Mouse (Mus musculus) brain, embryonic 18.5 days (tissue): ENCODE measurements around the gene Smyd3.
"Not testable (repeated sequence)": the region's sequence is repeated elsewhere in the genome, so short reads cannot be mapped to it uniquely, and the experiment has no call there.

Experiments used
- DNase-seq: peaks from one replicate; pipeline ENCODE4 v3.0.0-alpha.2; 2012; ENCODE audit warnings: low read depth, low spot score

Smyd3 gene

DNA sequence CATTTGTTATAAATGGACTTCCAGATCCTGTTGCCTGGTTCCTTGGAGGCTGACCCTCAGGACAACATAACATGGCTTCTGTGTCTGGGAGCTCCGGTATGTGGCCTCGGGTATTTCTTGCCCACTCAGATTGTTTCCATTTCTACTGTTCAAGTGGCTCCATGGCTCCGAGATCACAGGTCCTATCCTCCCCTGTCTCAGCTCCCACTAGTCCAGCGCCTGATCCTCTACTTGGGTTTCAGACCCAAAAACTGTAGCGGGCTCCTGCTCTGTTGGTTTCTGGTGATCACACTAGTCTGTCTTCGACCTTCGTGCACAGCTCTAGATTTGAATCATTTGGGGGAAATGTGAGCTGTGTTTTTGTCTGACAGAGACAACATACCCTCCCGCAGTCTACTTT, 347.3 kb downstream of the Smyd3 start:
- DNase-seq = no peak

DNA sequence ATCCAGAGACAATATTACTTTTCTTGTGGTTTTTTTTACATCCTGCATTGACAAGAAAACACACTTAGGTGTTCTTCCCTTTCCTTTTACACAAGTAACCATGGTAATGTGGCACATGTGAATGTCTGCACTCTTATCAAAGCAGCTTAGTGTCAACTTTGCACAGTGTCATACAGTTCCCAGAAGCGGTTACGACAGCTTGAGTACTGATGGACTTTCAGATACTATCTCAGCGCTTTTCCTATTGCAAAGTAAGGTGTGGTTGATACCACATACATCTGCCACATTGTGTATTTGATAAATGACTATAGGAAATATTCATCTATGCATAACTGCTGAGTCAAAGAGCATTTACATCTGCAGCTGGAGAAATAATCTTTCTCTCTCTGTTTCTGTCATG, 348.1 kb downstream of the Smyd3 start:
- DNase-seq = no peak

DNA sequence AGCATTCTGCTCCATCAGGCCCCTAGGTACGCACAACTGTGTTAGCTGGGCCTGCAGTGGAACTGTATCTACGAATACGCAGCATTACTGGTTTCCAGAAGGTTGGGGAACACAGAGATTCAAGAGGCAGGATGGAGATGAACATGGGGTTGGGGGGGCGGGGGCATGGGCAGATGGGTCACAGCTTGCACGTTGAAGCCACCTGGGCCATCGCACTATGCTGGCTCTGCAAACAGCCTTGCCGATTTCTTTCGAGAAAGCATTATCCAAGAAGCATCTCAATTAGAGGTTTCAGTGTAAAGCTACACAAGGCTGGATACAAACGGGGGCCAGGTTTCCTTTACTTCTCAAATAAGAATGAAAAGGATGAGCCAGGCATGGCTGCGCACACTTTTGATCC, 348.7 kb downstream of the Smyd3 start:
- DNase-seq = no peak

DNA sequence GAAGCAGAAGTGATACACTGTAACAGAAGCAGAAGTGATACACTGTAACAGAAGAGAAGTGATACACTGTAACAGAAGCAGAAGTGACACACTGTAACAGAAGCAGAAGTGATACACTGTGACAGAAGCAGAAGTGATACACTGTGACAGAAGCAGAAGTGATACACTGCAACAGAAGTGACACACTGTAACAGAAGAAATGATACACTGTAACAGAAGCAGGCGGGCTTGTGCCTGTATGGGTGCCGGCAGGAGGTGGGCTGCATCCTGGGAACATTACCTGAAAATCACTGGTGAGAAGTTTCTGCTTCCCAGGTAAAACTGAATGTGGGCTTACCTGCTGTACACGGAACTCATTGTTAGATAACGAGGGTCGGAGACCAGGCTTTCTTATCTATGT, 353.6 kb downstream of the Smyd3 start:
- not testable (repeated sequence) for DNase-seq

DNA sequence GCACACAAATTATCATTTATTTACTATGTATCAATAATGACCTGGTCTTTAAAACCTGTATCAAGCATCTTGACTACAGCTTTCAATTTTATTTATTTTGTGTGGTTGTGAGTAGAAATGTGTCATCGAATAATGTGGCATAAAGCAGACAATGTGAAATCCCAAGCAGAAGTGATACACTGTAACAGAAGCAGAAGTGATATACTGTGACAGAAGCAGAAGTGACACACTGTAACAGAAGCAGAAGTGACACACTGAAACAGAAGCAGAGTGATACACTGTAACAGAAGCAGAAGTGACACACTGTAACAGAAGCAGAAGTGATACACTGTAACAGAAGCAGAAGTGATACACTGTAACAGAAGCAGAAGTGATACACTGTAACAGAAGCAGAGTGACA, 355.1 kb downstream of the Smyd3 start:
- not testable (repeated sequence) for DNase-seq

DNA sequence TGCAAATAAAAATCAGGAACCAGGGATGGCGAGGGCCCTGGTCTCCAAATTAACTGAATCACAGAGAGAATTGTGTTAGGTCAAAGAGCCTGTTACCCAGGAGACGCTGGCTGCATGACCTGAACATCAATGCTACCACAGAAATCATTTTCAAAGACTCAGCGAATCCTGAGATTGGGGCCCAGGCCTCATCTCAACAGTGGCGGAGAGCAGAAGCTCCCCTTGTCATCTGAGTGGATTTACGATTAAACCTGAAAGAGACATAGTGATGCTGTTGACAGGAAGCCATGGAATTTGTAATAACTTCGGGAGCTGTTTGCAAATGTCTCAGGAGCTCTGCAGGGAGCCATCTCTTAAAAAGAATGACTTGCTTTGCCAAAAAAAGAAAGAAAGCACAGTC, 355.9 kb downstream of the Smyd3 start:
- DNase-seq = no peak

DNA sequence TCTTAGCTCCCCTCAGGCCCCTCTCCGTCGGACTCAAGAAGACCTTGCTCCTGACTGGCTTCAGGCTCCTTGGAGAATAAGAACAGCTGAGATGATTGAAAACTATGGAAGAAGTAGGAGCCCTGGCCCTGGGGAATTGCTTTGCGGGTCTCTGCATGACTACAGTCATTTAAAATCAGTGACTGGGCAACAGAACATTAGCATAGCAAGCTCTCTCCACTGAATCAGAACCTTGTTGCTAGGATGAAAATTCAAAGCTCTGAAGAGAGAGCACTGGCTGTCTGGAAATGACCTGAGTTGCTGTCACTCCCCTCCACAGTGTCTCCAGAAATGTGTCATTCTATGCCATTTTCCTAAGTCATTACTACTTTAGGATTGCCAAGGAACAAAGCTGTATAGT, 357.1 kb downstream of the Smyd3 start:
- no peak for DNase-seq

DNA sequence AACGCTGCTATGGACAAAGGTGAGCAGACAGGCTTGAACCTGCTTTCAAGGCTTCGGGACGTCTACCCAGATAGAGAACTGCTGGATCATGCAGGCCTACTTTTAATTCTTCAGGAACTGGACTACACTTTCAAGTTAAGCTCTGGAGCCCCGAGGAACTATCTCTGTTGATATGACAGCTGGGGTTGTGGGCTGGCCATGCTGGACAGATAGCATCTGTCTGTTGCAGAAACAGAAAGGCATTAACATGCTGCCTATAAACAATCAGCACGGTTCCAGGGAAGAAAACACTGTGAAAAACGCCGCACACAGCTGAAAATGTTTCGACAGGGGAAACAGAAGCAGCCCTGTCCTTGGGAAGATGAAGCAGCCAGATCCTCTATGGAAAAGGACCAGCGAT, 365.5 kb downstream of the Smyd3 start:
- DNase-seq = no peak

DNA sequence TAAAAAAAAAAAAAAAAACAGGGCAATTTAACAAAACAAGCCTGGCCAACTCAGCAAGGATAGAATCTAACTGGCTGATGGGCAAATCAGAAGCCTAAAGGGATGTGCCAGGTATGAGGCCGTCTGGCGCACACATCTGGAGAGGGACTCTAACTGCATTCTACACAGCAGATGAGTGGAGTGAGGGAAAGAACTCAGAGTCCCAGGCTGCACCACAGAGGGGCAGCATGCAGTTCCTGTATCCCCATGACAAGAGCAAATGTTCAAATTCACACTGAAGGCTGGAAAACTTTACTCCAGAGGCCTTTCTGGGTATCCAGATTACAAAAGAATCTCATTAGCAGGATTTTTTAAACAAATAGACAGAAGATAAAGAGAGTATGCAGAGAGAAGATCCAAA, 366.6 kb downstream of the Smyd3 start:
- no peak for DNase-seq

DNA sequence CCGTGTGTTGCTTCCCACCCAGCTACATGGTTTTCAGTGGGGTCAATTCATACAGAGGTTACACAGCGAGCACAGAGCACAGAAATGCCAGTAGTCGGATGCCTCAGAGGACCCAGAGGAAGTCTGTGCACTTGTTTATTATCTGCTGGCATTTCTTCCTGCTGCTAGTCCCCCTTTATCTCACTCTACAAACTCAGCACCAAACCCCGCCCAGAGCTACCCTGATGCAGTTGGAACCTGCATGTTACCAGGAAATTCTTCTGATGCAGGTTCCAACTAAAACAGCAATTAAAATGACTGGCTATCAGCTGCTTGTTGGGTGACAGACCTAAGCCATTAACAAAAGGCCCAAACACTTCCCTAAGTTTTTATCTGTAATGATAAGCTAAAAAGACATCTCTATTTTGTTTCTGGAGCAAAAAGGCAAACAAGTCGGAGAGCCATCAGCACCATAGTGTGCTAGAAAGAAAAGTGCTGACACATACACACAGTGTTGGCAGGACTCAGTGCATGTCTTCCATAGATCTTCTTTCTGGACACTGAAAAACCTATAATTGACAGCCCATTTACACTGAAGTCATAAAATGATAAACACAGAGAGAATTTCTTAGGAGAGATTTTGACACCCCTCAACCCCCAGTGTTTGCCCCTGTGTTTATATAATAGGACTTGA, 368.2 kb downstream of the Smyd3 start:
- no peak for DNase-seq

DNA sequence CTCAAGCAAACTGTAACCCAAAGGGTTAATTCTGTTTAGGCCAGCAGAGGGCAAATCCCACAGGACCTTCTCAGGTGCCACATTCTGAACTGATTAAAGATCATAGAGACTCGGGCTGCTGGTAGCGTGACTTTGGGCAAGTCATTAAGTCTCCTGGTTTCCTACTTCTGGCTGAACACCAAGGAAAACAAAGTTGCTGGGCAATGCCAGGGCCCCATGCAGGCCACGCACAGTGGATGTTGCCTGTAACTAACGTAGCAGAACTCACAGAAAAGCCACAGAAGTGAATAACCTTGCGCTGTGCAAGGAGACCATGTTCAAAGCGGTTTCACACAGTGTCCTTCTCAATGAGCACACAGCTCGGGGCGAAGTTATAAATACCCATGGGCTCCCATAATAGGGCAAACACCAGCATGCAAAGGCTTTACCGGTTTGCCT, 371.1 kb downstream of the Smyd3 start:
- DNase-seq = no peak

DNA sequence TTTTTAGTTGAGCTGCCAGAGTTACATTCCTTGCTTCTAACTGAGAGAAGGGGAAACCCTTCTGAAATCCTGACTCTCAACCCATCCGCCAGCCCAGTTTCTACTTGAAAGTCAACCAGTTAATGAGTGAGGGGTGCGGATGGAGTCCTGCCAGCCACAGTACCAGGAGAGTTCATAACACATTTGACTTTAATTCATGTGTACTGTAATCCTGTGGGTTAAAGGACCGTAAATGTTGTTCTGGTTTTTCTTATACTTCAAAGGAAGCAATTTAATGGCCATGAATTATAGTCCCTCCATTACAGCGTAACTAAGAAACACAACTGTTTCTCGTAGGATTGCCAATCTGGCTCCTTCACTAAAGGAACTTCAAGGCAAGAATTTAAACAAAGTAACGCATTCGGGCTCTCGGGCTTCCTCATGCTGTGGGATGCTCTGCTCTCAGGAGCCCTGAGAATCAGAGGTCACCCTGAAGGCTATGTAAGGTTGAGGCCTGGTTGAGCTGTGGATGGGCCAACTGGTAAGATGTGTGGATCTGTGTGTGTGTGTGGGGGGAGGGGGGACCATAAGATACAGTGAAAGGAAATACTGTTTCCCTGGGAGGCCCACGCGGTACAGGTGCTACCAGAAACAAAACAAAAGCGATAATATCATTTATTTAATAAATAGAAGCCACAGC, 374.5 kb downstream of the Smyd3 start:
- DNase-seq = no peak

DNA sequence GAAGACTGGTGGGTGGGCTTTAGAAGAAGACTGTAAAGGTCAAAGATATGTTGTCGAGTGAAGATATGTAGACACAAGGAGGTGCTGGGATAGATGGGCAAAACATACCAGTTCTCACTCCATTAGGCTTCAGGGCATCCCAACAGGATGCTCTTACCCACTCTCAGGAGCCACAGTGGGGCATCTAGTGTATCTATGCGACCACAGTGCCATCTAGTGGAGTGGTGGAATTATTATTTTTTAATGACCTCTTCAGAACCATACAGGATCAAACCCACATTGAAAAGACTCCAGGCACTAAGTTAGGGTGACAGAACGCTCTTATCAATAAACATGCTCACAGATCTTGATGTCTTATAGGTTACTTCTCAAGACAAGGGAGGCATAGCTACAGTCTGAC, 375.7 kb downstream of the Smyd3 start:
- no peak for DNase-seq

DNA sequence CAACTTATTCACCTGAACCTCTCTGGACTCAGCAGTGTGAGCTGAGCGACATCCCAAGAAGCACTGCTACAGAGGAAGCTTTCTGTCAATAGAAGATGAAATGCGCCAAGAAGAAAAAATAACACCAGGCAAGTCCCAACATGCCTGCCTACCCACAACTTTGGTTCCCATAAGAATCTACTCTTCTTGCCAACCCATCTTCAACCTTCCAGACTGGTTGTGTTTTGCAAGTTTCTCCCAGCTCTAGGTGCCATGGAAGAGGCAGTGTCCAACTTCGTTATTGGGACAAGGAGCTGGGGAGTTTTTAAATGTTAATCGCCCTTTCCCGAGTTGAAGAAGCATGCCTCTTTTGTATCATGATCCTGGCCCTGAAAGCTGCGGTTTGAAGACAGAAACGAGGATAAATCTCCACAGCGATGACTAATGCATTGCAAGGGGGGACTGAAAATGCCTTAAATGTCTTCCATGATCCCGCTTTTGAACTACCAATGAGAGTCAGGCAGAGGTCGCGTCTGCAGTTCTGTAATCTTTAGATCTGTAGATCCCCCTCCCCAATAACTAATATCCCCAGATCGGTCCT, 376.7 kb downstream of the Smyd3 start:
- DNase-seq = no peak

DNA sequence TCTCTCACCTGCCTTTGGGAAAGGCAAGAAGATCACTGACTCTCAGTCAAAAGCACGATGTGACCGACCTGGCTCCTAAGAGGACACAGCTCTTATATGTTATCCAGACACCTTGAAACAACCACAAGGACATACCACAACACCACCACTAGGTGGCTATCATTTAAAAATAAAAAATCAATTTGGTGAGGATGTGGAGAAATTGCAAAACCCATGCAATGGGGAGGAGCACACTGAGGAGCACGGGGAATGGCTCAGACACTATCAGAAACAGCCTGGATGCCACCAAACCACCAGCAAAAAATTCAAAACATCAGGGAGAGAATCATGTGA, 380.7 kb downstream of the Smyd3 start:
- no peak for DNase-seq

DNA sequence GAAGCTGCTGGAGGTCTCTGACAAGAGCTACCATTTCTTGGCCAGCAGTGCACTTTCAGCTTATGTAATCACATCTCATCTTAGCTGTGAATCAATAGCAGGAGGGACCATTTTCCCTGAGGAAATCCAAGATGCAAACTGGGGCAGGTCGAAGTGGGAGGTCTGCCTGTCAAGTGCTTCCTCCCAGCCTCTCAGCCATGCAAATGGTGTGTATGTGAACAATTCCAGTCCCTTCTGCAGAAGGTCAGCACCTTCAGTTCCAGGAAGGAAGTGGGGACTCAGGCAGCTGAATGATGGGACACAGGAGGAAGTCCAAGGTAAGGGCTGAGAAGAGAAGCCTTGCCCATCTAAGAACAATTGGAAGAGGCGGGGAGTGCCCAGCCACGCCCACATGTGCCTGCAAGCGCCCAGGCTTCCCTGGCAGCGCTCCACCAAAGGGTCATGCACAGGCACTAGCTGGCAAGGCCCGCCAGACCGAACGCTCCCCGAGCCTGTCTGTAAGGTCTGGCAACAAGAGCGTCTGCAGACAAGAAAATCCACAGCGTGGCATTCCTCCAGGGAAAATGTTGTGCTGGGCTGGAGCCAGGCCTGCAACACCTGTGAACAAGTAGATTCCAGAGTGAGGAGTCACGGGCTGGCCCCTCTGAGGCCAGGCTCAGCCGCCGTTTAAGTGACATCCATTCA, 381.2 kb downstream of the Smyd3 start:
- DNase-seq = no peak

DNA sequence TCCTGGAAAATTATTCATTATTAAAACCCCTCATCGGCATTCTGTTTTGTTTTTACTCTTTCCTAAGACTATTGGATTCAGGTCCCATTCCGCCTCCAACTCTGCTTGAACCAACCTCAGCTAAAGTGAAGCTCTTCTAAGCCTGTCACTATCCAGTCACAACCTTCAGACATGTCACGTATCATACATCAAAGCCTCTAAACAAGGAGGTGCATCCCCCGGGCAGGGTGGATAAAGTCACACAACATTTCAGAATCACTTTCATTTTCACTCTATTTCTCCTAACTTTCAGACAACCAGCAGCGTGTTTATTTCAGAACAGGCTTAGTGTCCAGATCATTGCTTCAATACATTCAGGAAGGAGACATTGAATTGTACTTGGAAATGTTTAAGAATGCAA, 387.8 kb downstream of the Smyd3 start:
- no peak for DNase-seq

DNA sequence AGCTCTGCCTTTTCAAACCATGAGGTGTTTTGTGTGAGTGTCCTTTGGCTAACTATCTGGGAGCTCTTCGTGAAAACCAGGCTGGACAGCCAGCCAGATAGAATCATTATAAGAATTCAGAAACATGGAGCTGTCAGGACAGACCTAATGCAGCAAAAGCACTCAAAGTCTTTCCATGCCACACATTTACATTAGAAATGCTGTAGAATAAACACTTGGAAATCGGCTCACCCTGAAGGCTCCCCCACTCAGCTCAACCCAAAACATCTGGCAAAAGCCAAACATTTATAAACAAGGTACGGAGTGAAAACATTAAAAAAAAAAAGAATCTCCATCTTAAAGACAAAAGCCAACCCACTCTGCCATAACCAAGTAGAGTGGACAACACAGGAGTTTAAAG, 391.6 kb downstream of the Smyd3 start:
- no peak for DNase-seq

DNA sequence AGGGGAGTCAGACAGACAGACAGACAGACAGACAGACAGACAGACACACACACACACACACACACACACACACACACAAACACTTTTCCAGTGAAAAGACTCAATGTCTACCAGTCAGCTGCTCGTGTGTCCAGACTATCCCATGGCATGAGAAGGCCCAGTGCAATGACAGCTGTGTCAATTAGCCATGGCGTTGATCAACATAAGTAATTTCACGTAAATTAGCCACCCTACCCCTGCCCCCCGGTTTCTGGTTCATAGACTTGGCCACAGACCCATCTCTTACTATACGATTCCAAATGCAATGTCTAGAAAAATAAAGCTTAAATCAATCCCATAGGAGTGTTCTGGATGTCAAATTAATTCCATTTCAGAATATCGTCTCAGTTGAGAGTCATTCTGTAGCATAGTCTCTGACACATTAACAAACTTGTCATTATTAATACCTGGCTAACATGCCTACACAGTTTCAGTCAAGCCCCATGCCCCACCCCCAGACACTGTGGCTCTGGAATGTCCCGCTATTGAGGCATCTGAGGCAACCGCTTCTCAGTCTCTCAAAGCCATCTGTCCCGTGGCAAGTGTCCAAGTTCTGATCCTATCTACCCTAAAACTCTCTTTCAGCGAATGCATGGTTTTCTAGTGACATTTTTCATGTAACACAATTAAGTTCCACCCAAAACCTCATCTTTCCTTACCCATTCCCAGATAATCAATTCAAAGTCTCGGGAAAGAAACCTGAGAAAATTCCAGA, 395.2 kb downstream of the Smyd3 start:
- DNase-seq = no peak

DNA sequence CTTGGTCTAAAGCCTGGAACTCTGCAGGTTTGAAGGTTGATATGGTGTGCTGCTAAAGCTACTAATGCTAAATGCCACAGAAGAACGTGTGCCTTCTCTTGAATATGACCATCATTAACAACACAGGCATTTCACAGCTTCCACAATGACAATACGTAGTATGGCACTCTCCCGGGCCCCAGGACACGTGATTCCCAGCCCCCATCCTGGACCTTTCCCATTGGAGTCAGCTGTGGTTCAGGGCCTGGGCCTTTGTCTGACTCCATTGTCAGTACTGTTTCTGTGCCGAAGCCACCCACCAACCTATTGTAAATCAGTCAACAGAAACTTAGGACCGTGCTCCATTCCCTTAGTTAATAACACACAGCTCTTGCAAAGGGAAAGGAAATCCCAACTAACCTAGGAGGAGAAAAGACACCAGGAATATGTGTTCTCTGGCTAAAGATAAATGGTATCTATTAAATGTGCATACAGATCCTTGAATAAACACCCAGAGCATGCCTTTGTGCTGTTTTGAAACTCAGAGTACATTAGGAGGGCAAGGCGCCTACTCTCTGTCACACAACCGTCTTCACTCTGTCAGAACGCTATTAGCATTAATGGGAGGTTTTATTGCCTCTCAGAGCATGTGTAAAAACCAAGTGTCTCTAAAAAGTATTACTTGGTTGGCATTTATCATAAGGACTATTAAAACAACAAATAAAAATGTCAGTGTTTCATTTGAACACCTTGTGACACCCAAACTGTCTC, 397.4 kb downstream of the Smyd3 start:
- no peak for DNase-seq

DNA sequence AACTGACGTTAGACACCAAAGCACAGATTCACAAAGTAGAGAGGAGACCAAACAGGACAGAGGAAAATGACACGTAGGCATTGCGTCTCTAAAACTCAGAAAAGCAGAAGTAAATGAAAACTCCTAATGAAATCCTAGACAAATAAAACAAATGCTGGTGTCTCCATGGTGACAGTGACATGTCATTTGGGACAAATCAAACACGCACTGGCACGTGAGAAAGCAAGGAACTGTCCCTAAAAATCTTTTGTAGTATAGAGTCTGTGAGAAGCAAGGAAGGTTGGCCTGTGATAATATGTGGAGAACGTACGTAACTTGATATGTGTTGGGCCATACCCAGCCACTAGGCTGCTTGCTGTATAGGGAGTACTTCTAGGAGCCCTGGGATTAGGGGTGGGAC, 399.2 kb downstream of the Smyd3 start:
- DNase-seq = no peak
